ENCODE assay signal across 18 mouse cellular contexts in the genomic region with DNA sequence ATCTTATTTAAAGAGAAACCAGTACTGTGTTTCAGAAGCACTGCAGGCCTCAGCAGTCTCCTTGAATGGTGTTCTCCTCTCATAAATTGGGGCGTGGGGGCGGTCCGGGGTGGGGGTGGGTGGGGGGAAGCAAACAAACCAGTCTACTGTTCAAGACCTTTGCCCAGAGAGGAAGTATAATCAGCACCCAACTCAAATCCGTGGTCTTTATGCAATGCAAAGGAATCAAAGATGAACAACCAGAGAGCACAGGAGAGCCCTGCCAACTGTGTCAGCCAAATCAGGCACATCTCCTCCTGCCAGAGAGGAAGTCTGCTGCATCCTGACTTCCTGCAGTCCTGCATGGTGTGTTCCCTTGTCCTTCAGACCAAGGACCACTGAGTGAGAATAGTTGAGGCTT.
DNase-seq lines count a peak whose midpoint lies in the region; ATAC-seq lines count a peak whose summit lies in the region.
"Had no signal": no experiment of that assay in that cellular context is flagged by ENCODE, and none has a peak within 500 bp of the region (broad histone marks: within the 10 kb centered on the region; RNA-seq: fewer than 3 reads in every experiment).

No protein-coding gene starts in this region.

- peak; percentile 48 to 62 for DNase-seq in heart, adult 18-20 months
- DNase-seq in heart, postnatal 25 days (ENCODE audit: low spot score), result no peak
- no peak for DNase-seq in lung, adult 18-20 months
- DNase-seq in heart, postnatal 10 days, result peak; percentile 38 to 54
- DNase-seq in lung, postnatal 25 days (ENCODE audit: low spot score), result peak; percentile 26
- no peak for DNase-seq in right cerebral cortex, postnatal 10 days (ENCODE audit: low spot score in 2 of 2)
- no peak for DNase-seq in ovary, postnatal 10 days (ENCODE audit: low spot score)
- DNase-seq: adrenal gland, adult 2 months; gastrocnemius, postnatal 25 days; kidney, adult 18-20 months; layer of hippocampus, postnatal 36 days; left cerebral cortex, postnatal 4 days; liver, embryonic 13.5 days; thymus, postnatal 14 days had no signal

- no peak overlapping the region for H3K4me3 ChIP-seq in lung, embryonic 16.5 days (ENCODE audit: low read length)
- H3K4me3 ChIP-seq: liver, embryonic 13.5 days; megakaryocyte, embryonic 14.5 days; neural tube, embryonic 13.5 days had no signal

- 0 out of 2 replicates have a peak overlapping the region, but pooled peaks have one; percentile 19 for H3K27ac ChIP-seq in lung, embryonic 16.5 days (ENCODE audit: low read length)
- H3K27ac ChIP-seq: liver, embryonic 13.5 days; neural tube, embryonic 13.5 days had no signal

- no peaks in the 10 kb centered on the region for H3K9me3 ChIP-seq in lung, embryonic 16.5 days (ENCODE audit: control insufficient read depth, low read length)
- H3K9me3 ChIP-seq: liver, embryonic 13.5 days; megakaryocyte, embryonic 14.5 days; neural tube, embryonic 13.5 days had no signal

- WGBS in lung, embryonic 16.5 days, result 66% methylated on average over 4 of the region's 4 CpGs

- H3K36me3 ChIP-seq in lung, embryonic 16.5 days (ENCODE audit: control insufficient read depth, insufficient read depth, low read length), result no peaks in the 10 kb centered on the region
- H3K36me3 ChIP-seq: G1E; liver, embryonic 13.5 days; neural tube, embryonic 13.5 days had no signal

- H3K27me3 ChIP-seq in lung, embryonic 16.5 days (ENCODE audit: control insufficient read depth, insufficient read depth, low read depth, low read length), result no peaks in the 10 kb centered on the region
- H3K27me3 ChIP-seq: liver, embryonic 13.5 days; megakaryocyte, embryonic 14.5 days; neural tube, embryonic 13.5 days had no signal

- no peak overlapping the region for H3K4me2 ChIP-seq in lung, embryonic 16.5 days (ENCODE audit: low read depth, low read length)
- H3K4me2 ChIP-seq: liver, embryonic 13.5 days; neural tube, embryonic 13.5 days had no signal

- H3K4me1 ChIP-seq in lung, embryonic 16.5 days (replicated peaks; ENCODE audit: control insufficient read depth, insufficient read depth, low read length), result peaks cover 38% of the 10 kb centered on the region
- H3K4me1 ChIP-seq: liver, embryonic 13.5 days; megakaryocyte, embryonic 14.5 days had no signal

- H3K9ac ChIP-seq in lung, embryonic 16.5 days (ENCODE audit: low read length), result no peak overlapping the region
- H3K9ac ChIP-seq: liver, embryonic 13.5 days; neural tube, embryonic 13.5 days had no signal

- intact Hi-C loops in heart, postnatal 25 days (cut with DNase I), result no loop called here
- intact Hi-C loops in heart, postnatal 10 days (cut with DNase I), result loop anchor here (5.0 kb wide), 1 partner anchor 184 kb away; no protein-coding TSS in a partner anchor

- peak; percentile 37 for ATAC-seq in lung, embryonic 16.5 days (ENCODE audit: low read depth)

Comparison
In these comparisons a context has a peak if more than half of its experiments do, and no peak if none do; other contexts are left out.
1. DNase-seq: peak in heart, adult 18-20 months (2 of 2), heart, postnatal 10 days (2 of 2) and lung, postnatal 25 days (single experiment); none in heart, postnatal 25 days (single experiment), lung, adult 18-20 months (0 of 2), right cerebral cortex, postnatal 10 days (0 of 2) and ovary, postnatal 10 days (single experiment).